8 mouse cellular contexts compared by ENCODE assay signal in the genomic region with DNA sequence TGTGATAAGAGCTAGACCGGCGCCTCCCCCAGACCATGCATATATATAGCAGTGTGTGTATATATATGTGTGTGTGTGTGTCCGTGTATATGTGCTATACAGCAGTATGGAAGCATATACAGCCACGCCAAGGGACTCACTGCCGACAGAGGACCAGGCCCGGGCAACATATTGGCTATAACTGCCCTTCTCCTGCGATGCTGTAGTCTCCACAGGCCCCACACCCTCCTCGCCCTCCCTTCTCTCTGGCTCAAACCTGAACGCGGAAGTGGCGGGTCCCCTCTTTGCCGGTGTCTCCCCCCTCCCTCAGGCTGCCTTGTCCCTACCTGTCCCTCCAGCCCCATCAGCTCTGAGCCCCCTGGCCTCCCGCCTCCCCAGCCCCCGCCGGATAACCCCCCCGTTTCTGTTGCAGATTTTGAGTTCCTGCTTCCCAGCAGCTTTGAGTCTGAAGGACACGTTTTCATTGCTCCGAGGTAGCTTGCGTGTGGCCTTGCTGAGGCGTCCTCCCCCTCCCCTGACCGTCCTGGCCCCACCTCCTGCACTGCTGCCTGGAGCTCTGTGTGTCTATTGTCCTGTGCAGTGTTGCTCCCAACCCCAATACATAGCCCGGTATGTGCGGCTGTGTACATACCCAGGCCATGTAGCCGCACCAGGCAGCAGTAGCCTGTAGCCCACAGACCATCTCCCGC. TPM values are rescaled to one million over a fixed set of nuclear protein-coding genes. Genes with fewer than 3 reads are reported as not detected.
DNase-seq lines count a peak whose midpoint lies in the region; ATAC-seq and TF ChIP-seq lines count a peak whose summit lies in the region.

No protein-coding gene starts in this region.

- ATAC-seq in granulocyte monocyte progenitor cell, adult 5-6 weeks (replicated peaks; ENCODE audit: poor library complexity, severe bottlenecking): peak; percentile 26
- no peak for ATAC-seq in liver, postnatal 0 days

- no peak; a peak in 1 of 6 replicates for TF ChIP-seq CTCF in MEL (IDR thresholded peaks at IDR 0.05 in 2 of 3, conservative IDR thresholded peaks at IDR 0.05 in 1 of 3; ENCODE audit: control insufficient read depth in 1 of 3, insufficient read depth in 1 of 3, low read depth in 2 of 3, low read length in 3 of 3, poor library complexity in 1 of 3, severe bottlenecking in 1 of 3)
- TF ChIP-seq CTCF in liver, postnatal 0 days (IDR thresholded peaks at IDR 0.05; ENCODE audit: low read depth): no peak
- no peak for TF ChIP-seq CTCF in gastrocnemius, adult 2 months (IDR thresholded peaks at IDR 0.05)

- H3K27me3 ChIP-seq in MEL (ENCODE audit: control insufficient read depth in 1 of 2, insufficient read depth in 2 of 2, low read length in 2 of 2): no peaks in the 10 kb centered on the region
- peaks cover 31% of the 10 kb centered on the region for H3K27me3 ChIP-seq in liver, postnatal 0 days (ENCODE audit: insufficient read depth, low read length)

- no peak for TF ChIP-seq RAD21 in MEL (IDR thresholded peaks at IDR 0.05; ENCODE audit: low read depth, low read length)

- peak overlapping the region; percentile 43 for H3K9ac ChIP-seq in MEL (ENCODE audit: control insufficient read depth, low read depth, low read length, poor library complexity, severe bottlenecking)
- no peak overlapping the region; the same call in 1 of the 2 replicates for H3K9ac ChIP-seq in liver, postnatal 0 days (replicated peaks)

- peaks cover 0 to 12% of the 10 kb centered on the region in 2 experiments; a peak in 3 of 4 replicates for H3K4me1 ChIP-seq in MEL (ENCODE audit: control insufficient read depth in 1 of 2, insufficient read depth in 2 of 2, low read length in 2 of 2)
- peaks cover 9% of the 10 kb centered on the region for H3K4me1 ChIP-seq in liver, postnatal 0 days (ENCODE audit: insufficient read depth)

- no peaks in the 10 kb centered on the region for H3K9me3 ChIP-seq in MEL (replicated peaks; ENCODE audit: insufficient read depth, low read length)
- H3K9me3 ChIP-seq in liver, postnatal 0 days (ENCODE audit: low read length): no peaks in the 10 kb centered on the region

- TF ChIP-seq POLR2A in MEL (IDR thresholded peaks at IDR 0.05; ENCODE audit: control insufficient read depth in 1 of 2, insufficient read depth in 1 of 2, low read depth in 1 of 2, low read length in 2 of 2, poor library complexity in 1 of 2): 0 out of 4 replicates have a peak, but pooled peaks of 1 of the 2 experiments have one; percentile 35

- H3K4me2 ChIP-seq in liver, postnatal 0 days (ENCODE audit: low read depth, low read length): peak overlapping the region; percentile 44

- peak; percentile 48 to 80 for DNase-seq in adrenal gland, adult (ENCODE audit: inconsistent age in 2 of 2, low spot score in 1 of 2)
- no peak for DNase-seq in adrenal gland, adult 18-20 months (ENCODE audit: low spot score in 2 of 2)
- DNase-seq in MEL (ENCODE audit: low read depth, low spot score): peak; percentile 53
- no peak for DNase-seq in liver, postnatal 0 days
- DNase-seq in thymus, postnatal 14 days: peak; percentile 72
- DNase-seq in gastrocnemius, adult 2 months: no peak
- DNase-seq in left cerebral cortex, adult 11 months (ENCODE audit: low spot score): no peak

- no peak overlapping the region for H3K27ac ChIP-seq in MEL (ENCODE audit: control insufficient read depth, low read depth, low read length)
- H3K27ac ChIP-seq in liver, postnatal 0 days (ENCODE audit: low read depth): no peak overlapping the region
- H3K27ac ChIP-seq in gastrocnemius, adult 2 months: no peak overlapping the region

- H3K79me2 ChIP-seq in MEL (ENCODE audit: control insufficient read depth, insufficient read depth, low read length, poor library complexity): no peaks in the 10 kb centered on the region

- TF ChIP-seq EP300 in MEL (IDR thresholded peaks at IDR 0.05; ENCODE audit: low read depth in 1 of 2, low read length in 2 of 2): 0 out of 4 replicates have a peak, but pooled peaks of 1 of the 2 experiments have one; percentile 28
- TF ChIP-seq EP300 in liver, postnatal 0 days (IDR thresholded peaks at IDR 0.05; ENCODE audit: low read depth): no peak

- intact Hi-C loops in gastrocnemius, adult 2 months (cut with DNase I): no loop called here

- peak overlapping the region; percentile 37 to 50 for H3K4me3 ChIP-seq in MEL (ENCODE audit: control insufficient read depth in 1 of 2, insufficient read depth in 1 of 2, low read depth in 2 of 2, low read length in 2 of 2)
- no peak overlapping the region for H3K4me3 ChIP-seq in liver, postnatal 0 days (ENCODE audit: low read depth, low read length)
- H3K4me3 ChIP-seq in gastrocnemius, adult 2 months: no peak overlapping the region

- 20% methylated on average over 25 of the region's 25 CpGs for WGBS in liver, postnatal 0 days (ENCODE audit: insufficient replicate concordance)

- H3K36me3 ChIP-seq in MEL (ENCODE audit: control insufficient read depth in 1 of 2, insufficient read depth in 2 of 2, low read length in 2 of 2): peaks cover 0 to 8% of the 10 kb centered on the region in 2 experiments; a peak in 1 of 4 replicates
- H3K36me3 ChIP-seq in liver, postnatal 0 days (replicated peaks; ENCODE audit: insufficient read depth, low read length): no peaks in the 10 kb centered on the region

TF ChIP-seq in MEL, 35 proteins besides CTCF, POLR2A, EP300 and RAD21 (continues in another document):
- TF ChIP-seq USF2 (IDR thresholded peaks at IDR 0.05; ENCODE audit: borderline replicate concordance in 1 of 2, insufficient read depth in 1 of 2, low read depth in 1 of 2, low read length in 2 of 2) (no peak), GABPA (IDR thresholded peaks at IDR 0.05; ENCODE audit: low read depth, low read length) (no peak), HCFC1 (IDR thresholded peaks at IDR 0.05; ENCODE audit: low read depth, low read length) (no peak), MYC (IDR thresholded peaks at IDR 0.05; ENCODE audit: low read depth, low read length) (0 out of 2 replicates have a peak, but pooled peaks have one; percentile 13), CHD1 (IDR thresholded peaks at IDR 0.05; ENCODE audit: low read depth, low read length) (no peak), TAL1 (IDR thresholded peaks at IDR 0.05; ENCODE audit: low read length) (no peak), TCF12 (IDR thresholded peaks at IDR 0.05; ENCODE audit: low read depth, low read length) (no peak), ELF1 (IDR thresholded peaks at IDR 0.05; ENCODE audit: low read depth, low read length) (peak; percentile 58; the same call in 1 of the 2 replicates), MEF2A (IDR thresholded peaks at IDR 0.05; ENCODE audit: extremely low read depth, insufficient replicate concordance, low read depth, low read length, poor library complexity, severe bottlenecking) (no peak)

RNA-seq across cellular contexts. Expression of a gene that starts 11.9 kb away (rescaled TPM):
- total RNA-seq in adrenal gland, adult 18-20 months (2021): 10 to 100 TPM; 40.0 to 49.5 TPM
- 26.0 and 34.6 TPM in 2 replicates for total RNA-seq in MEL (2012; rRNA removed)
- polyA plus RNA-seq in MEL (2012; ENCODE audit: insufficient read depth in 1 of 2, insufficient read length in 2 of 2, low read depth in 1 of 2, low replicate concordance in 2 of 2, missing spikeins in 1 of 2): 10 to 100 TPM in 1 of 2 experiments, not detected in 1; 39.3 TPM
- 12.2 and 13.7 TPM in 2 replicates for total RNA-seq in granulocyte monocyte progenitor cell, adult 5-6 weeks (2014; fragmentation: Nextera tagmentation)
- 12.1 and 12.5 TPM in 2 replicates for total RNA-seq in granulocyte monocyte progenitor cell, adult 5-6 weeks (2017)
- 15.7 and 17.9 TPM in 2 replicates for polyA plus RNA-seq in liver, postnatal 0 days (2015; fragmentation: Nextera tagmentation; extraction: Ambion mirVana)
- 10 to 100 TPM; 16.6 to 17.3 TPM for total RNA-seq in gastrocnemius, adult 2 months (2021)

RNA-seq across cellular contexts. Expression of a gene that starts 20.1 kb away (rescaled TPM):
- 10 to 100 TPM; 12.8 to 20.2 TPM for total RNA-seq in adrenal gland, adult 18-20 months (2021)
- 38.1 and 38.3 TPM in 2 replicates for total RNA-seq in MEL (2012; rRNA removed)
- polyA plus RNA-seq in MEL (2012; ENCODE audit: insufficient read depth in 1 of 2, insufficient read length in 2 of 2, low read depth in 1 of 2, low replicate concordance in 2 of 2, missing spikeins in 1 of 2): 10 to 100 TPM in 1 of 2 experiments, not detected in 1; 37.8 TPM
- total RNA-seq in granulocyte monocyte progenitor cell, adult 5-6 weeks (2014; fragmentation: Nextera tagmentation): 21.2 and 31.0 TPM in 2 replicates
- total RNA-seq in granulocyte monocyte progenitor cell, adult 5-6 weeks (2017): 13.2 and 13.9 TPM in 2 replicates
- 18.5 and 19.6 TPM in 2 replicates for polyA plus RNA-seq in liver, postnatal 0 days (2015; fragmentation: Nextera tagmentation; extraction: Ambion mirVana)
- 1 to 10 TPM; 3.1 TPM for total RNA-seq in gastrocnemius, adult 2 months (2021)

RNA-seq across cellular contexts. Expression of a gene that starts 20.2 kb away (rescaled TPM):
- total RNA-seq in adrenal gland, adult 18-20 months (2021): 10 to 100 TPM; 25.8 to 30.9 TPM
- total RNA-seq in MEL (2012; rRNA removed): 23.2 and 25.4 TPM in 2 replicates
- polyA plus RNA-seq in MEL (2012; ENCODE audit: insufficient read depth in 1 of 2, insufficient read length in 2 of 2, low read depth in 1 of 2, low replicate concordance in 2 of 2, missing spikeins in 1 of 2): 10 to 100 TPM in 1 of 2 experiments, not detected in 1; 30.2 TPM
- total RNA-seq in granulocyte monocyte progenitor cell, adult 5-6 weeks (2014; fragmentation: Nextera tagmentation): 11.3 and 16.7 TPM in 2 replicates
- total RNA-seq in granulocyte monocyte progenitor cell, adult 5-6 weeks (2017): 11.3 and 14.3 TPM in 2 replicates
- 8.5 TPM in 2 replicates for polyA plus RNA-seq in liver, postnatal 0 days (2015; fragmentation: Nextera tagmentation; extraction: Ambion mirVana)
- 10 to 100 TPM in 1 of 2 experiments, 1 to 10 TPM in 1; 9.7 to 11.5 TPM for total RNA-seq in gastrocnemius, adult 2 months (2021)

RNA-seq across cellular contexts. Expression of a gene that starts 25.2 kb away (rescaled TPM):
- 1 to 10 TPM; 1.0 to 1.1 TPM for total RNA-seq in adrenal gland, adult 18-20 months (2021)
- 0.26 and 0.31 TPM in 2 replicates for total RNA-seq in MEL (2012; rRNA removed)
- under 1 TPM in 1 of 2 experiments, not detected in 1; 0.85 TPM for polyA plus RNA-seq in MEL (2012; ENCODE audit: insufficient read depth in 1 of 2, insufficient read length in 2 of 2, low read depth in 1 of 2, low replicate concordance in 2 of 2, missing spikeins in 1 of 2)
- total RNA-seq in granulocyte monocyte progenitor cell, adult 5-6 weeks (2014; fragmentation: Nextera tagmentation): not detected in 2 replicates
- total RNA-seq in granulocyte monocyte progenitor cell, adult 5-6 weeks (2017): not detected in 2 replicates
- 0.59 and 0.73 TPM in 2 replicates for polyA plus RNA-seq in liver, postnatal 0 days (2015; fragmentation: Nextera tagmentation; extraction: Ambion mirVana)
- under 1 TPM in 1 of 2 experiments, not detected in 1; 0.53 TPM for total RNA-seq in gastrocnemius, adult 2 months (2021)

RNA-seq across cellular contexts. Expression of a gene that starts 29.5 kb away (rescaled TPM):
- 10 to 100 TPM; 16.4 to 24.2 TPM for total RNA-seq in adrenal gland, adult 18-20 months (2021)
- total RNA-seq in MEL (2012; rRNA removed): 40.6 and 48.0 TPM in 2 replicates
- 10 to 100 TPM in 1 of 2 experiments, not detected in 1; 56.9 TPM for polyA plus RNA-seq in MEL (2012; ENCODE audit: insufficient read depth in 1 of 2, insufficient read length in 2 of 2, low read depth in 1 of 2, low replicate concordance in 2 of 2, missing spikeins in 1 of 2)
- 40.2 and 42.2 TPM in 2 replicates for total RNA-seq in granulocyte monocyte progenitor cell, adult 5-6 weeks (2014; fragmentation: Nextera tagmentation)
- 34.1 and 36.7 TPM in 2 replicates for total RNA-seq in granulocyte monocyte progenitor cell, adult 5-6 weeks (2017)
- 12.4 and 15.1 TPM in 2 replicates for polyA plus RNA-seq in liver, postnatal 0 days (2015; fragmentation: Nextera tagmentation; extraction: Ambion mirVana)
- total RNA-seq in gastrocnemius, adult 2 months (2021): 10 to 100 TPM; 14.0 to 14.3 TPM

Comparison
In these comparisons a context has a peak if more than half of its experiments do, and no peak if none do; other contexts are left out.
1. DNase-seq: peak in adrenal gland, adult (2 of 2), MEL (single experiment) and thymus, postnatal 14 days (single experiment); none in adrenal gland, adult 18-20 months (0 of 2), liver, postnatal 0 days (single experiment), gastrocnemius, adult 2 months (single experiment) and left cerebral cortex, adult 11 months (single experiment).
2. H3K4me3 ChIP-seq: peak in MEL (2 of 2); none in liver, postnatal 0 days (single experiment) and gastrocnemius, adult 2 months (single experiment).